9 mouse cellular contexts compared by ENCODE assay signal in genomic region chr1:72969113-72969812, GRCm38 (mm10). TPM values are rescaled to one million over a fixed set of nuclear protein-coding genes. Genes with fewer than 3 reads are reported as not detected.
DNase-seq lines count a peak whose midpoint lies in the region; ATAC-seq and TF ChIP-seq lines count a peak whose summit lies in the region.
"Had no signal": no experiment of that assay in that cellular context is flagged by ENCODE, and none has a peak within 500 bp of the region (broad histone marks: within the 10 kb centered on the region; RNA-seq: fewer than 3 reads in every experiment).

No protein-coding gene starts in this region.

- H3K4me2 ChIP-seq in forebrain, embryonic 14.5 days (ENCODE audit: low read length), result no peak overlapping the region
- H3K4me2 ChIP-seq in forebrain, embryonic 16.5 days (ENCODE audit: low read length), result no peak overlapping the region
- H3K4me2 ChIP-seq in lung, embryonic 16.5 days (ENCODE audit: low read depth, low read length), result peak overlapping the region; percentile 31; the same call in 1 of the 2 replicates
- peak overlapping the region; percentile 39 for H3K4me2 ChIP-seq in heart, embryonic 14.5 days (ENCODE audit: low read length)

- peak; percentile 55 for ATAC-seq in forebrain, embryonic 14.5 days
- ATAC-seq in forebrain, embryonic 16.5 days, result no peak
- peak; percentile 91 for ATAC-seq in lung, embryonic 16.5 days (ENCODE audit: low read depth)
- peak; percentile 90 for ATAC-seq in heart, embryonic 14.5 days (ENCODE audit: insufficient number of reproducible peaks, insufficient read depth, low FRiP score, low read depth)

- H3K9ac ChIP-seq in forebrain, embryonic 14.5 days (ENCODE audit: low read length), result no peak overlapping the region
- no peak overlapping the region for H3K9ac ChIP-seq in forebrain, embryonic 16.5 days (replicated peaks; ENCODE audit: low read depth, low read length)
- no peak overlapping the region for H3K9ac ChIP-seq in lung, embryonic 16.5 days (ENCODE audit: low read length)
- peak overlapping the region; percentile 52; the same call in 1 of the 2 replicates for H3K9ac ChIP-seq in heart, embryonic 14.5 days (ENCODE audit: low read length)

- H3K27ac ChIP-seq in forebrain, embryonic 14.5 days (ENCODE audit: low read depth, low read length), result no peak overlapping the region
- H3K27ac ChIP-seq in forebrain, embryonic 16.5 days (ENCODE audit: low read length), result no peak overlapping the region
- peak overlapping the region; percentile 16; the same call in 1 of the 2 replicates for H3K27ac ChIP-seq in lung, embryonic 16.5 days (ENCODE audit: low read length)
- peak overlapping the region; percentile 77 to 82 for H3K27ac ChIP-seq in heart, embryonic 14.5 days (replicated peaks in 1 of 2; ENCODE audit: control insufficient read depth in 1 of 2, insufficient read depth in 1 of 2, low read depth in 2 of 2, low read length in 2 of 2)
- H3K27ac ChIP-seq in thymus, adult 2 months (ENCODE audit: control insufficient read depth, insufficient read depth, low read length), result no peak overlapping the region

- peak; percentile 38 for DNase-seq in forebrain, embryonic 14.5 days (ENCODE audit: low spot score)
- no peak for DNase-seq in lung, postnatal 25 days (ENCODE audit: low spot score)
- peak; percentile 8 for DNase-seq in retina, adult 2 months (ENCODE audit: low read depth, low spot score)
- DNase-seq in thymus, adult 2 months, result no peak
- no peak for DNase-seq in layer of hippocampus, postnatal 10 days (ENCODE audit: low spot score in 2 of 2)
- DNase-seq: cerebellum, adult 9-11 months had no signal

- no peak for TF ChIP-seq CTCF in thymus, adult 2 months (IDR thresholded peaks at IDR 0.05; ENCODE audit: borderline replicate concordance, control insufficient read depth, extremely low read depth, insufficient read depth, low read length, poor library complexity)

- no peaks in the 10 kb centered on the region for H3K36me3 ChIP-seq in forebrain, embryonic 14.5 days (ENCODE audit: control insufficient read depth, insufficient read depth, low read length)
- no peaks in the 10 kb centered on the region for H3K36me3 ChIP-seq in forebrain, embryonic 16.5 days (ENCODE audit: control insufficient read depth, insufficient read depth)
- H3K36me3 ChIP-seq in lung, embryonic 16.5 days (ENCODE audit: control insufficient read depth, insufficient read depth, low read length), result no peaks in the 10 kb centered on the region
- no peaks in the 10 kb centered on the region for H3K36me3 ChIP-seq in heart, embryonic 14.5 days (ENCODE audit: control insufficient read depth, insufficient read depth, low read length)
- H3K36me3 ChIP-seq in thymus, adult 2 months (ENCODE audit: control insufficient read depth, insufficient read depth, low read length), result no peaks in the 10 kb centered on the region

- no peaks in the 10 kb centered on the region for H3K9me3 ChIP-seq in forebrain, embryonic 14.5 days (replicated peaks; ENCODE audit: control insufficient read depth, low read length)
- H3K9me3 ChIP-seq in forebrain, embryonic 16.5 days (ENCODE audit: control insufficient read depth, low read length), result no peaks in the 10 kb centered on the region
- no peaks in the 10 kb centered on the region for H3K9me3 ChIP-seq in lung, embryonic 16.5 days (ENCODE audit: control insufficient read depth, low read length)
- H3K9me3 ChIP-seq in heart, embryonic 14.5 days (ENCODE audit: control insufficient read depth, low read length), result no peaks in the 10 kb centered on the region

- no peak overlapping the region for H3K4me3 ChIP-seq in forebrain, embryonic 14.5 days (ENCODE audit: low read depth, low read length)
- H3K4me3 ChIP-seq in forebrain, embryonic 16.5 days (replicated peaks; ENCODE audit: low read length), result no peak overlapping the region
- no peak overlapping the region for H3K4me3 ChIP-seq in lung, embryonic 16.5 days (ENCODE audit: low read length)
- H3K4me3 ChIP-seq in heart, embryonic 14.5 days (ENCODE audit: control insufficient read depth in 1 of 2, insufficient read depth in 1 of 2, low read depth in 1 of 2, low read length in 2 of 2), result no peak overlapping the region
- H3K4me3 ChIP-seq in thymus, adult 2 months (ENCODE audit: control insufficient read depth, insufficient read depth, low read length), result no peak overlapping the region

- no peaks in the 10 kb centered on the region for H3K4me1 ChIP-seq in forebrain, embryonic 14.5 days (ENCODE audit: control insufficient read depth, insufficient read depth, low read length)
- H3K4me1 ChIP-seq in forebrain, embryonic 16.5 days (replicated peaks; ENCODE audit: control insufficient read depth, insufficient read depth, low read length), result peaks cover 3% of the 10 kb centered on the region; the same call in 1 of the 2 replicates
- peaks cover 9% of the 10 kb centered on the region for H3K4me1 ChIP-seq in lung, embryonic 16.5 days (replicated peaks; ENCODE audit: control insufficient read depth, insufficient read depth, low read length)
- H3K4me1 ChIP-seq in heart, embryonic 14.5 days (ENCODE audit: control insufficient read depth in 2 of 2, insufficient read depth in 2 of 2, low read length in 2 of 2), result peaks cover 21 to 26% of the 10 kb centered on the region in 2 experiments
- no peaks in the 10 kb centered on the region for H3K4me1 ChIP-seq in thymus, adult 2 months (replicated peaks; ENCODE audit: control insufficient read depth, insufficient read depth, low read length)

- H3K27me3 ChIP-seq in forebrain, embryonic 14.5 days (replicated peaks; ENCODE audit: control insufficient read depth, insufficient read depth, low read length), result no peaks in the 10 kb centered on the region
- no peaks in the 10 kb centered on the region for H3K27me3 ChIP-seq in forebrain, embryonic 16.5 days (replicated peaks; ENCODE audit: control insufficient read depth, insufficient read depth, low read length)
- H3K27me3 ChIP-seq in lung, embryonic 16.5 days (ENCODE audit: control insufficient read depth, insufficient read depth, low read depth, low read length), result no peaks in the 10 kb centered on the region
- no peaks in the 10 kb centered on the region for H3K27me3 ChIP-seq in heart, embryonic 14.5 days (ENCODE audit: control insufficient read depth, insufficient read depth, low read length)
- no peaks in the 10 kb centered on the region for H3K27me3 ChIP-seq in thymus, adult 2 months (ENCODE audit: control insufficient read depth, insufficient read depth, low read length)

- WGBS in forebrain, embryonic 14.5 days, result 50% methylated on average over 10 of the region's 10 CpGs
- WGBS in forebrain, embryonic 16.5 days, result 38% methylated on average over 10 of the region's 10 CpGs
- 10% methylated on average over 10 of the region's 10 CpGs for WGBS in lung, embryonic 16.5 days
- 4% methylated on average over 10 of the region's 10 CpGs for WGBS in heart, embryonic 14.5 days
- WGBS in thymus, adult 2 months, result 64% methylated on average over 10 of the region's 10 CpGs

- TF ChIP-seq POLR2A in thymus, adult 2 months (IDR thresholded peaks at IDR 0.05; ENCODE audit: control insufficient read depth, extremely low read depth, insufficient read depth, low read length, poor library complexity), result no peak

RNA-seq across cellular contexts. Expression of gene Tnp1, which starts 46.4 kb away (rescaled TPM):
- polyA plus RNA-seq in forebrain, embryonic 14.5 days (2014; fragmentation: Nextera tagmentation; extraction: Ambion mirVana), result not detected in 2 replicates
- not detected in 2 replicates for polyA plus RNA-seq in forebrain, embryonic 16.5 days (2015; fragmentation: Nextera tagmentation; extraction: Ambion mirVana)
- not detected in 2 replicates for polyA plus RNA-seq in lung, embryonic 16.5 days (2015; fragmentation: Nextera tagmentation; extraction: Ambion mirVana)
- polyA plus RNA-seq in heart, embryonic 14.5 days (2014; fragmentation: Nextera tagmentation; extraction: Ambion mirVana), result not detected in 2 replicates
- 1.4 TPM in 1 of 2 replicates, not detected in the other for polyA plus RNA-seq in thymus, adult 2 months (2012; rRNA removed)
- total RNA-seq in layer of hippocampus, postnatal 10 days (2021), result not detected

Comparison
In these comparisons a context has a peak if more than half of its experiments do, and no peak if none do; other contexts are left out.
1. DNase-seq: peak in forebrain, embryonic 14.5 days (single experiment) and retina, adult 2 months (single experiment); none in lung, postnatal 25 days (single experiment), thymus, adult 2 months (single experiment) and layer of hippocampus, postnatal 10 days (0 of 2).
2. H3K27ac ChIP-seq: peak in lung, embryonic 16.5 days (single experiment) and heart, embryonic 14.5 days (2 of 2); none in forebrain, embryonic 14.5 days (single experiment), forebrain, embryonic 16.5 days (single experiment) and thymus, adult 2 months (single experiment).
3. H3K4me2 ChIP-seq: peak in lung, embryonic 16.5 days (single experiment) and heart, embryonic 14.5 days (single experiment); none in forebrain, embryonic 14.5 days (single experiment) and forebrain, embryonic 16.5 days (single experiment).